Mouse (Mus musculus) megakaryocyte, embryonic 14.5 days (primary cell): Measurements from ENCODE around the gene Stpg1.

ENCODE experiments used
- FLI1 ChIP-seq: IDR thresholded peaks from 2 replicates; pipeline ENCODE4 v1.6.1; 2012; ENCODE audit warnings: low read length, inconsistent platforms, mixed read lengths
- GATA1 ChIP-seq: IDR thresholded peaks from 3 replicates; pipeline ENCODE4 v1.6.1; 2012; ENCODE audit warnings: mixed read lengths, low read length, inconsistent platforms, borderline replicate concordance

- TF ChIP-seq GATA1: no peak
- TF ChIP-seq FLI1: no peak
Observed at GRCm38 (mm10) chr4:135495397-135495791, 804 bp downstream of the Stpg1 start.
